Mouse (Mus musculus) stomach, embryonic 15.5 days (tissue): ENCODE measurements at regions not wholly inside any gene's neighbourhood (a gene's known extent, or its start where the extent isn't known, plus 50 kb on each side); places are given as distances from the start of the nearest gene placed in this dataset.

ENCODE experiments used
- ATAC-seq: fragments of 200-750 bp; cut with Nextera tagmentation; 2 replicates; pipeline ENCODE4 v1.8.0; 2017; ENCODE audit warnings: low read depth, moderate number of reproducible peaks, moderate TSS enrichment; ENCODE audit not compliant: insufficient read depth, low FRiP score
- H3K27ac ChIP-seq: fragments of 300-500 bp; sonication (generic); 2 replicates; pipeline ENCODE4 v1.5.1; 2015; ENCODE audit warnings: mild to moderate bottlenecking, inconsistent platforms
- H3K27me3 ChIP-seq: fragments of 300-500 bp; sonication (generic); replicated peaks from 2 replicates; pipeline ENCODE4 v1.6.1; 2015; ENCODE audit warnings: inconsistent platforms
- H3K36me3 ChIP-seq: fragments of 300-500 bp; sonication (generic); 2 replicates; pipeline ENCODE4 v1.6.1; 2015; ENCODE audit warnings: inconsistent platforms
- H3K4me1 ChIP-seq: fragments of 300-500 bp; sonication (generic); 2 replicates; pipeline ENCODE4 v1.6.1; 2015; ENCODE audit warnings: inconsistent platforms
- H3K4me2 ChIP-seq: fragments of 300-500 bp; sonication (generic); 2 replicates; pipeline ENCODE4 v1.6.1; 2015; ENCODE audit warnings: mild to moderate bottlenecking, inconsistent platforms
- H3K4me3 ChIP-seq: fragments of 300-500 bp; sonication (generic); replicated peaks from 2 replicates; pipeline ENCODE4 v1.5.1; 2015; ENCODE audit warnings: inconsistent platforms
- H3K9ac ChIP-seq: fragments of 300-500 bp; sonication (generic); 2 replicates; pipeline ENCODE4 v1.6.1; 2015; ENCODE audit warnings: inconsistent platforms
- H3K9me3 ChIP-seq: fragments of 300-500 bp; sonication (generic); 2 replicates; pipeline ENCODE4 v1.6.1; 2016; ENCODE audit warnings: inconsistent platforms
- WGBS: fragments of 180-500 bp; shearing (Covaris S2); methylation state at CpG from one replicate; pipeline ENCODE4 v1.1.7; 2015; 5-methylcytosine and 5-hydroxymethylcytosine counted together

GRCm38 (mm10) chr7:74669110-74669509, 114.5 kb upstream of the Slco3a1 start:
- peak; percentile 82 for ATAC-seq
- H3K4me2 ChIP-seq: no peak overlapping the region

GRCm38 (mm10) chr7:74667106-74667505, 112.5 kb upstream of the Slco3a1 start:
- Histone ChIP-seq H3K4me3 (no peak overlapping the region), H3K27ac (no peak overlapping the region), H3K4me2 (no peak overlapping the region), H3K36me3 (no peaks in the 10 kb centered on the region), H3K9me3 (no peaks in the 10 kb centered on the region), H3K4me1 (no peaks in the 10 kb centered on the region), H3K27me3 (no peaks in the 10 kb centered on the region), H3K9ac (no peak overlapping the region)
- 63% methylated on average over 3 of the region's 3 CpGs for WGBS
- ATAC-seq: no peak

More at GRCm38 (mm10) chr7:74669110-74669509, 114.5 kb upstream of the Slco3a1 start:
- Histone ChIP-seq H3K9me3 (no peaks in the 10 kb centered on the region), H3K27ac (no peak overlapping the region), H3K9ac (no peak overlapping the region), H3K4me3 (no peak overlapping the region), H3K4me1 (no peaks in the 10 kb centered on the region), H3K27me3 (no peaks in the 10 kb centered on the region), H3K36me3 (no peaks in the 10 kb centered on the region)

- WGBS: 84% methylated on average over 1 of the region's 1 CpGs
- Histone ChIP-seq H3K27me3 (no peaks in the 10 kb centered on the region), H3K4me1 (no peaks in the 10 kb centered on the region), H3K4me3 (no peak overlapping the region), H3K4me2 (no peak overlapping the region), H3K9ac (no peak overlapping the region), H3K9me3 (no peaks in the 10 kb centered on the region), H3K27ac (no peak overlapping the region), H3K36me3 (no peaks in the 10 kb centered on the region)
- ATAC-seq: no peak
Measured at GRCm38 (mm10) chr7:74663820-74664219, 109.2 kb upstream of the Slco3a1 start.

GRCm38 (mm10) chr7:74647310-74647709, 92.7 kb upstream of the Slco3a1 start:
- no peak for ATAC-seq
- no peaks in the 10 kb centered on the region for H3K9me3 ChIP-seq
- no peaks in the 10 kb centered on the region for H3K36me3 ChIP-seq
- H3K9ac ChIP-seq: no peak overlapping the region
- no peak overlapping the region for H3K4me2 ChIP-seq
- no peak overlapping the region for H3K4me3 ChIP-seq
- H3K27me3 ChIP-seq: no peaks in the 10 kb centered on the region
- H3K4me1 ChIP-seq: no peaks in the 10 kb centered on the region
- 50% methylated on average over 2 of the region's 2 CpGs for WGBS
- no peak overlapping the region for H3K27ac ChIP-seq

GRCm38 (mm10) chr7:74640171-74640570, 85.6 kb upstream of the Slco3a1 start:
- no peak overlapping the region for H3K27ac ChIP-seq
- H3K36me3 ChIP-seq: no peaks in the 10 kb centered on the region
- no peak for ATAC-seq
- no peaks in the 10 kb centered on the region for H3K27me3 ChIP-seq
- H3K4me1 ChIP-seq: no peaks in the 10 kb centered on the region
- no peak overlapping the region for H3K4me3 ChIP-seq
- H3K9me3 ChIP-seq: no peaks in the 10 kb centered on the region
- WGBS: 73% methylated on average over 4 of the region's 4 CpGs
- H3K9ac ChIP-seq: no peak overlapping the region
- H3K4me2 ChIP-seq: no peak overlapping the region

GRCm38 (mm10) chr7:74632217-74632616, 77.6 kb upstream of the Slco3a1 start:
- H3K4me1 ChIP-seq: no peaks in the 10 kb centered on the region

GRCm38 (mm10) chr7:74628799-74629468, 74.4 kb upstream of the Slco3a1 start:
- peak; percentile 66; the same call in 1 of the 2 replicates for ATAC-seq
- H3K36me3 ChIP-seq: no peaks in the 10 kb centered on the region
- no peaks in the 10 kb centered on the region for H3K9me3 ChIP-seq
- 62% methylated on average over 6 of the region's 6 CpGs for WGBS
- no peaks in the 10 kb centered on the region for H3K27me3 ChIP-seq
- no peak overlapping the region for H3K4me3 ChIP-seq
- H3K9ac ChIP-seq: no peak overlapping the region
- H3K27ac ChIP-seq: peak overlapping the region; percentile 44; the same call in 1 of the 2 replicates
- H3K4me1 ChIP-seq: no peaks in the 10 kb centered on the region
- H3K4me2 ChIP-seq: no peak overlapping the region

More at GRCm38 (mm10) chr7:74632217-74632616, 77.6 kb upstream of the Slco3a1 start:
- ATAC-seq: no peak
- Histone ChIP-seq H3K4me2 (no peak overlapping the region), H3K36me3 (no peaks in the 10 kb centered on the region), H3K27me3 (no peaks in the 10 kb centered on the region), H3K9me3 (no peaks in the 10 kb centered on the region), H3K27ac (no peak overlapping the region), H3K4me3 (no peak overlapping the region), H3K9ac (no peak overlapping the region)
- 85% methylated on average over 8 of the region's 8 CpGs for WGBS
